Mouse (Mus musculus): ENCODE measurements around the gene Vamp4.

GRCm38 (mm10) chr1:162554193-162554592 is 16.1 kb upstream of the Vamp4 start:
- TF ChIP-seq GATA1 (IDR thresholded peaks at IDR 0.05; ENCODE audit: low read length) (no peak), TAL1 (IDR thresholded peaks at IDR 0.05; ENCODE audit: low read length) (no peak)
